ENCODE assay signal across 8 mouse cellular contexts in genomic region chr2:131955264-131955663, GRCm38 (mm10). TPM values are rescaled to one million over a fixed set of nuclear protein-coding genes. Genes with fewer than 3 reads are reported as not detected.
DNase-seq lines count a peak whose midpoint lies in the region; ATAC-seq and TF ChIP-seq lines count a peak whose summit lies in the region.

No protein-coding gene starts in this region.

- no peak overlapping the region; the same call in 1 of the 2 replicates for H3K9ac ChIP-seq in kidney, embryonic 15.5 days

- 0 out of 2 replicates have a peak, but pooled peaks cover 8% of the 10 kb centered on the region for H3K4me1 ChIP-seq in cerebellum, adult 2 months (ENCODE audit: control insufficient read depth, insufficient read depth, low read length)
- H3K4me1 ChIP-seq in kidney, embryonic 15.5 days = peaks cover 32% of the 10 kb centered on the region

- H3K27ac ChIP-seq in cerebellum, adult 2 months (ENCODE audit: insufficient read depth, low read length) = no peak overlapping the region
- no peak overlapping the region for H3K27ac ChIP-seq in kidney, embryonic 15.5 days

- H3K9me3 ChIP-seq in kidney, embryonic 15.5 days (replicated peaks) = no peaks in the 10 kb centered on the region

- WGBS in cerebellum, adult 2 months = 4% methylated on average over 17 of the region's 17 CpGs
- 8% methylated on average over 17 of the region's 17 CpGs for WGBS in kidney, embryonic 15.5 days

- no peak for DNase-seq in cerebellum, adult 2 months
- DNase-seq in cerebellum, adult 18-20 months = no peak
- peak; percentile 57 for DNase-seq in adrenal gland, adult 2 months
- peak; percentile 69 for DNase-seq in lung, postnatal 10 days
- DNase-seq in splenic B cell, adult 2 months (ENCODE audit: low read depth, low spot score) = peak; percentile 41
- DNase-seq in cerebellum, adult 9-11 months = no peak

- TF ChIP-seq POLR2A in cerebellum, adult 2 months (IDR thresholded peaks at IDR 0.05; ENCODE audit: borderline replicate concordance, insufficient read depth, low read length) = no peak

- peak overlapping the region; percentile 31 for H3K4me3 ChIP-seq in cerebellum, adult 2 months (replicated peaks; ENCODE audit: insufficient read depth, low read depth, low read length)
- H3K4me3 ChIP-seq in kidney, embryonic 15.5 days (replicated peaks) = peak overlapping the region; percentile 36

- peak; percentile 80 for ATAC-seq in granulocyte monocyte progenitor cell, adult 5-6 weeks (replicated peaks; ENCODE audit: poor library complexity, severe bottlenecking)
- no peak for ATAC-seq in kidney, embryonic 15.5 days (replicated peaks; ENCODE audit: low FRiP score)

- H3K27me3 ChIP-seq in cerebellum, adult 2 months (ENCODE audit: control insufficient read depth, insufficient read depth, low read length) = 0 out of 2 replicates have a peak, but pooled peaks cover 2% of the 10 kb centered on the region
- H3K27me3 ChIP-seq in kidney, embryonic 15.5 days = peaks cover 44% of the 10 kb centered on the region
- no peaks in the 10 kb centered on the region for H3K27me3 ChIP-seq in splenic B cell, adult 2 months (ENCODE audit: control insufficient read depth, insufficient read depth, low read length, poor library complexity, severe bottlenecking)

- no peaks in the 10 kb centered on the region for H3K36me3 ChIP-seq in kidney, embryonic 15.5 days
- no peaks in the 10 kb centered on the region for H3K36me3 ChIP-seq in splenic B cell, adult 2 months (ENCODE audit: control insufficient read depth, insufficient read depth, low read length, poor library complexity, severe bottlenecking)

- H3K4me2 ChIP-seq in kidney, embryonic 15.5 days = peak overlapping the region; percentile 60

- no peak for TF ChIP-seq CTCF in cerebellum, adult 2 months (IDR thresholded peaks at IDR 0.05; ENCODE audit: borderline replicate concordance, insufficient read depth, low read depth, low read length)

RNA-seq across cellular contexts. Expression of gene Prnd, which starts 4.6 kb away (rescaled TPM):
- polyA plus RNA-seq in cerebellum, adult 2 months (2012; rRNA removed) = 0.31 and 0.35 TPM in 2 replicates
- not detected for total RNA-seq in adrenal gland, adult 2 months (2021)
- 0.70 and 0.90 TPM in 2 replicates for polyA plus RNA-seq in adrenal gland, adult 2 months (2012; rRNA removed)
- total RNA-seq in granulocyte monocyte progenitor cell, adult 5-6 weeks (2014; fragmentation: Nextera tagmentation) = not detected in 2 replicates
- total RNA-seq in granulocyte monocyte progenitor cell, adult 5-6 weeks (2017) = not detected in 2 replicates
- 18.9 and 20.8 TPM in 2 replicates for polyA plus RNA-seq in kidney, embryonic 15.5 days (2015; fragmentation: Nextera tagmentation; extraction: Ambion mirVana)

RNA-seq across cellular contexts. Expression of gene Prn, which starts 45.5 kb away (rescaled TPM):
- polyA plus RNA-seq in cerebellum, adult 2 months (2012; rRNA removed) = not detected in 2 replicates
- total RNA-seq in adrenal gland, adult 2 months (2021) = not detected
- polyA plus RNA-seq in adrenal gland, adult 2 months (2012; rRNA removed) = not detected in 2 replicates
- not detected in 2 replicates for total RNA-seq in granulocyte monocyte progenitor cell, adult 5-6 weeks (2014; fragmentation: Nextera tagmentation)
- not detected in 2 replicates for total RNA-seq in granulocyte monocyte progenitor cell, adult 5-6 weeks (2017)
- polyA plus RNA-seq in kidney, embryonic 15.5 days (2015; fragmentation: Nextera tagmentation; extraction: Ambion mirVana) = not detected in 2 replicates

RNA-seq across cellular contexts. Expression of gene Prnp, which starts 45.5 kb away (rescaled TPM):
- polyA plus RNA-seq in cerebellum, adult 2 months (2012; rRNA removed) = 570 and 571 TPM in 2 replicates
- total RNA-seq in adrenal gland, adult 2 months (2021) = 100 to 1,000 TPM in 1 of 2 experiments, 10 to 100 TPM in 1; 85.9 to 172 TPM
- 46.8 and 49.2 TPM in 2 replicates for polyA plus RNA-seq in adrenal gland, adult 2 months (2012; rRNA removed)
- 1.2 TPM in 1 of 2 replicates, not detected in the other for total RNA-seq in granulocyte monocyte progenitor cell, adult 5-6 weeks (2014; fragmentation: Nextera tagmentation)
- 1.6 and 2.9 TPM in 2 replicates for total RNA-seq in granulocyte monocyte progenitor cell, adult 5-6 weeks (2017)
- 45.1 and 47.4 TPM in 2 replicates for polyA plus RNA-seq in kidney, embryonic 15.5 days (2015; fragmentation: Nextera tagmentation; extraction: Ambion mirVana)

Comparison
In these comparisons a context has a peak if more than half of its experiments do, and no peak if none do; other contexts are left out.
1. DNase-seq: peak in adrenal gland, adult 2 months (single experiment), lung, postnatal 10 days (single experiment) and splenic B cell, adult 2 months (single experiment); none in cerebellum, adult 2 months (0 of 2), cerebellum, adult 18-20 months (0 of 2) and cerebellum, adult 9-11 months (single experiment).
2. RNA of gene Prnd, which starts 4.6 kb away (polyA plus RNA-seq): 18.9 to 20.8 TPM in kidney, embryonic 15.5 days; 0.70 to 0.90 TPM in adrenal gland, adult 2 months and 0.31 to 0.35 TPM in cerebellum, adult 2 months; every median in the first group is over 10 times any median in the second.
3. RNA of gene Prnp, which starts 45.5 kb away (polyA plus RNA-seq): 570 to 571 TPM in cerebellum, adult 2 months; 45.1 to 47.4 TPM in kidney, embryonic 15.5 days and 46.8 to 49.2 TPM in adrenal gland, adult 2 months; every median in the first group is over 10 times any median in the second.